Mouse (Mus musculus) CH12.LX (cell line): ENCODE measurements around the gene Olfr221.

Source experiments
- BHLHE40 ChIP-seq: IDR thresholded peaks from 2 replicates; pipeline ENCODE4 v1.6.1; 2011; ENCODE audit warnings: mild to moderate bottlenecking, low read depth, low read length, improper control_type of control experiment
- CHD1 ChIP-seq: IDR thresholded peaks from 2 replicates; pipeline ENCODE4 v1.6.1; 2012; ENCODE audit warnings: low read depth, low read length, improper control_type of control experiment, inconsistent platforms
- CTCF ChIP-seq, 2 experiments: IDR thresholded peaks in 1 of 2; conservative IDR thresholded peaks in 1 of 2; 2 replicates each; pipeline ENCODE4 v1.5.1; 2011 to 2012; ENCODE audit warnings: low read depth in 2 of 2, low read length in 2 of 2, improper control_type of control experiment in 1 of 2, inconsistent platforms in 1 of 2, mild to moderate bottlenecking in 1 of 2, moderate library complexity in 1 of 2
- ELF1 ChIP-seq: IDR thresholded peaks from 2 replicates; pipeline ENCODE4 v1.6.1; 2014; ENCODE audit warnings: low read depth, mild to moderate bottlenecking, inconsistent platforms, low read length, improper control_type of control experiment
- MAZ ChIP-seq: IDR thresholded peaks from 2 replicates; pipeline ENCODE4 v1.6.1; 2012; ENCODE audit warnings: low read depth, mild to moderate bottlenecking, inconsistent platforms, low read length, improper control_type of control experiment, moderate library complexity
- MYC ChIP-seq: IDR thresholded peaks from 2 replicates; pipeline ENCODE4 v1.6.1; 2011; ENCODE audit warnings: low read depth, mild to moderate bottlenecking, improper control_type of control experiment, low read length
- NELFE ChIP-seq: IDR thresholded peaks from 2 replicates; pipeline ENCODE4 v1.6.1; 2011; ENCODE audit warnings: low read depth, low read length, improper control_type of control experiment
- POLR2A ChIP-seq: IDR thresholded peaks from 2 replicates; pipeline ENCODE4 v1.6.1; 2011; ENCODE audit warnings: low read depth, mild to moderate bottlenecking, improper control_type of control experiment, low read length

- TF ChIP-seq MAZ (no peak), POLR2A (no peak), CHD1 (no peak), CTCF (conservative IDR thresholded peaks at IDR 0.05 in 1 of 2, IDR thresholded peaks at IDR 0.05 in 1 of 2; ENCODE audit: low read depth in 2 of 2, low read length in 2 of 2) (peak in 1 of 2 experiments; percentile 55; a peak in 2 of 4 replicates), ELF1 (no peak), MYC (no peak), BHLHE40 (no peak), NELFE (no peak)
Measured at GRCm38 (mm10) chr14:52019051-52019589, 23.1 kb downstream of the Olfr221 start.
